Mouse (Mus musculus) megakaryocyte progenitor cell, adult 5-6 weeks (primary cell): ENCODE measurements around the gene Gm15217. TPM values are rescaled to one million over a fixed set of nuclear protein-coding genes. Genes with fewer than 3 reads are reported as not detected.

Experiments used
- ATAC-seq: replicated peaks from 2 replicates; pipeline ENCODE4 v1.8.0; 2016; ENCODE audit warnings: mild to moderate bottlenecking, moderate TSS enrichment, inconsistent platforms; ENCODE audit not compliant: poor library complexity
- total RNA-seq, 2 experiments: library from RNA; stranded (forward) in 1 of 2; stranded (reverse) in 1 of 2; fragments of 157-497, 149-512 nt in 1 of 2; fragments of 200-1000 nt in 1 of 2; gene quantifications; 2 replicates each; pipeline versions ENCODE4 v1.2.3 to v1.2.4; 2015 to 2017

Gm15217 gene
- total RNA-seq, 2 experiments from 2014 or later, result not detected

DNA sequence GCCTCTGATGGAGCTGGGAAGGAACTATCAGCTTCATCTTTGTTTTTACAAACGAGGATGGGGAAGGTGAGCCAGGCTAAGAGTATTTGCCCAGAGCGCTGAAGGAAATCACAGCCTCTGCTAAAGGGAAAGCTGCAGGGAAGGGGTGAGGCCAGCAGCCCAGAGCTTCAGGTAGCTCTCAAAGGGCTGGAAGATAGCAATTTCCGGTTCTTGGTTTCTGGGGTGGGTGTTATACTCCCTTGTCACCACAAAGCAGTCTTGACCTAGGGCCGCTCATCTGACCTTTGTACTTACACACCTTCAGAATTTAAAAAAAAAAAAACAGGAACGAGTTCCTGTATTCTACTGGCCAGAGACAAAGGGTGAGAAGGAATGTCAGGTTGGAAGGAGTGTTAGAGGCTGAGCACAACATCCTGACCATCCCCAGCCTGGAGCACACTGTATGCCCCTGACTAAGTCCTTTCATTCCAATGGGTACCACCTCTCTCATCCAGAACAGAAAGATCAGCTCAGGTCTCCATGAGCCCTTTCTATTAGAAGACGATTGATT lies 12.5 kb downstream of the Gm15217 start:
- ATAC-seq, result no peak

DNA sequence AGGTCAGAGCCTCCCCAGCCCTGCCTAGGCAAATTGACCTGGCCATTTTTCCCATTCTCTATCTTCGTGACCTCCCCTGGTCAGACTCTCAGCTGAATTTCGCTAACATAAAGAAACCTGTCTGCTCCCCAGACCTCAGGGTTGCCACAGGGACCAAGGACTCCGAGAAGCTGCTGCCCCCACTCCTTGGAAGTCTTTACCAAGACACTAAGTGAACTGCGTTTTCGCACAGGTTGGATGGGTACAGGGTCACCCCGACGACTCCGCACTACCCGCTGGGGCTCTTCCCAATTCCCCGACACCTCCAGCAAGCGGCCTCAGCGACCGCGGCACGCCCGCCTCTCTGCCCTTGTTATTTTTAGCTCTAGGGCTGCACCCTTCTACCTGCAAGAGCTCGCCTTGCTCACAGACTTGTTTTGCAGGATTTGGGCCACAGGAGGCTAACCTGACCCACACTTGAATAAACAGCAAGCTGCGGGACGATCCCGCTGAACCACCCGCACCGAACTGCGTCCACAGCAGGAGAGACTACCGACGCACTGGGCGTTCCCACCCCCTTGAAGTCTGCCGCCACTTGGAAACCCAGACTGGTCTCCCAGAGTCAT lies 19.0 kb downstream of the Gm15217 start:
- ATAC-seq, result no peak

DNA sequence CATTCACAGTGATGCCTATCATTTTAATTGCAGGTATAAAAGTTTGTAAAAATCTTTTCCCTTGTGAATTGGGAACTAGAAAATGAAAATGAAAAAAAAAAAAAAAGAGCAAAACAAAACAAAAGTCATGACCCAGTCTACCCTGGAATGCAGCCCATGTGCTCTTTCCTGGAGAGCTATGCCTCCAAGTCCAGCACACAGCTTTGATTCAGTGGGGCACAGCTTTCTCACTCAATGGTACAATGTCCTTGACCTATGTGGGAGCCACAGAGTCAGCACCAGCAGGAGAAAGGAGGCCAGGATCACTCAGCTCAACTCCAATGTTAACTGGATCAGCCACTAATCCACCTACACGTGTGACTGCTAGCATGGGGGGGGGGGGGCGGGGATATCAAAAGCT lies 20.7 kb downstream of the Gm15217 start:
- no peak for ATAC-seq

DNA sequence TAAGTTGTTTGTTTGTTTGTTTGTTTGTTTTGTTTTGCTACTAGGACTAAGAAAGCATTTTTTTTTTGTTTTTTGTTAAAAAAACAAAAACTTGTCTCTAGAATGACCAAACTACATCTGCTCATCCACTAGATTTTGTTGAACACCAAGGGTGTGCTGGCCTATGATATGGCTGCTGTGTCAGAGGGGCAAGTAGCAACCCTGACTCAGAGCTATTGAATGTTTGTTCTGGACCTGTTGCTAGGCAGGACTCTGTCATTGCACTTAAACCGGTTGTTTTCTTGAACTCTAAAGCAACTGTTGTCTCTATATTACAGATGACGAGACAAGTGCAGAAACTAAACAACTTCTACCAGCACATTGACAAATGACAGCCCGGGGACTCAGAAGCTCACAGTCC lies 29.1 kb downstream of the Gm15217 start:
- ATAC-seq, result no peak

DNA sequence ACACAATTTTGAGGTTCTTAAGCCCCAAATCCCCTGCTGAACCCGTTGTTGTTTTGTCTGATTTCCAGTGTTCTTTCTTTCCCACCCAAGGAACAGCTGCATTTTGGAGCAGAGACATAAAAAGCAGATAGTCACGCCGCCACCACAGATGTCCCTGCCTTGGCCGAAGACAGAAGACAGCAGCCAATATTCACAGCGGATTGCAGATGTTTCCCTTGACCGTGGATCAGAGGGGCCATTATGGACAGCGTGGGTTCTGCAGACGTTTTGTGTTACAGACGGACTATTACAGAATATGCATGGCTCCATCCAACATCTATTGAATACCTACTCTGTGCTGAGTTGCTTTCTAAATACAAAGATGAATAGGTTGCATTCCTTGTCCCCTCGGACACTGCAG lies 29.8 kb downstream of the Gm15217 start:
- ATAC-seq, result no peak

DNA sequence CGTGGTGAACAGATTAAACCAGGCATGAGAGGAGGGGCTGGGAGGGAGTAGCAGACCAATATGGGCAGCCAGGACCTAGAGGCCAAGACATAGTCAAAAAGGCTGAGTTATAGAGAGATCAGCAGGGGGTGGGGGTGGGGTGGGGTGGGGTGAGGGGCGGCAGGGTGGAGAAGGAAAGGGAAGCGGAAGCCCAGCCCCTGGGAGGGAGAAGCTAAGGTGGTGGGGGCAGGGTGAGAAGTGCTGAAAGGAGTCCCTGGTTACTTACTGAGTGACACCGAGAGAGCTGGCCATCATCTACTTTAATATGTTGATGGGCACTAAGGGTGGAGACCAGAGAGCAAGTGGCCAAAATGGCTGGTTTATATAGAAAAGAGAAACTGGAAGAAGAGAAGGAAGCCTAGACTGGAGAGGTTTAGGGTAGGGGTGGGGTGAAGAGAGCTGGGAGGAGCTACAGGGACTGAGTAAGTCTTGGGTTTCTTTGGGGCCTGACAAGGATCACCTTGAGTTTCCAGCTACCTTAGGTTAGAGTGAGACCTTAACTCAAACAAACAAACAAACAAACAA lies 31.4 kb downstream of the Gm15217 start:
- no peak for ATAC-seq

DNA sequence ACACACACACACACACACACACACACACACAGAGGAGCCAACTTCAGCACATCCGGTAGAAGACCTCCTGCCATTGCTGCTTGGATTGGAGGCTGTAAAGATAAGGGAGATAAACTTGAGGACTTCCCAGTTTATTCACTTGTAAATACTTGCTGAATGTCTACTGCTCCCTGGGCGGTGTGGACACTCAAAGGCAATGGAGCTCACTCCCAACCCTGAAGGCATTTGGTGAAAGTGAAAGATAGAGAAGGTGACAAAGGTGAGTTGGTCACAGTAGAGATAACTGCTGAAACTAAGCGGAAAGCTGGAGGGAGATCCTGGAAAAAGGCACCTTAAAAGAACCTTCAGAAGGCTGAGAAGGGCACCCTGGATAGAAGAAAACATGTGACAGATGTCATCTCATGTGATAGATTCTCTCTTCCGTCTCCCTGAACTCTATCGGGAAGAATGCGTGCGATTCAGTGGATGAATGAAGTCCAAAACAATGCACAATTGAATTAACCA lies 33.3 kb downstream of the Gm15217 start:
- ATAC-seq, result no peak

DNA sequence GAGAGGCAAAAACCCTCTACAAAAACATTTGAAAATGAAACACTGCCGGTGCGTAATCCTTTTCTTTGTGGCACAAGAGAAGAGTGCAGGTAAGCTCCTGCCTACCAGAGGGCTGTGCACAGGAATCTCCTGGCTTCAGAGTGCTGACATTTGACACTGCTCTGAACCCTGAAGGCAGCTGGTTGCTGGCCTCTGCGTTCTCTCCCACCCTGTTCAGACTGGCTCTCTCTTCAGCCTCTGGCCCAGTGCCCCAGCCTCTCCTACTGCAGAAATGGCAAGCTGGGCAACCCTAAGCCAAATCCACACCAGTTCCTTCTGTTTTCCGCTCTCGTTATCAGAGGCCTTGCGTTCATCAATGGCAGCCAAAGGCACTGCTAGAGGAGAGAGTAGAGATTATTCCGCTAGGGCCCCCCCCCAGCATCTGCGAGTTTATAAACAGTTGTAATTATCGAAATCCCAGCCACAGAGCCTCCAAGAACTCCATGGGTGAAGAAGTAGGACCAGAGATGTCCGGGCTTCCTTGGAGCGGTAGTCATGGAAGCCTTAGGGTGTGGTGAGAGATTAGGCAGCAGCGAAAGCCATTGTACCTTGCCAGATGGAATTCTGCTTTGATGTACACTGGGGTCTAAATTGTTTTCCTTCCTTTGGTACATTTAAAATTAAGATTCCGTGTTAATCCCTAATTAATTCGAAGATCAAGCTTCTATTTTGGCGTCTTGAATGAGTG lies 39.3 kb downstream of the Gm15217 start:
- no peak for ATAC-seq

DNA sequence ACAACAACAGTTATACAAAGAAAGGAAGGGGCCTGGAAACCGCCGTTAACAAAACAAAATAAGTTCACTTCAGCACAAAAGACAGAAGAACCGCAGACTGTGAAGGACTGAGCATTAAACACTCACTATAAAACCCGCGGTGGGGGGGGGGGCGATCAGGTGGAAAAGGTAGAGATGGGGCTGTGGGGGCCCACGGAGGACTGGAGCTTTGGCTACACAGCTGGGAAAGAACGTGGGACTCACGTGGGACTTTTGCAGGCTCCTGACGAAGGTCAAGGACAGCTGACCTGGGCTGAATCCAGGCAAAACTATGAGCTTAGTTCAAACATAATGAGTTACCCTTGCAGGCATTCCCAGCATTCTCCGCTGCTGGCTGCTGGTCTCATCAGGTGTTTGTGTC lies 40.1 kb downstream of the Gm15217 start:
- ATAC-seq, result no peak

DNA sequence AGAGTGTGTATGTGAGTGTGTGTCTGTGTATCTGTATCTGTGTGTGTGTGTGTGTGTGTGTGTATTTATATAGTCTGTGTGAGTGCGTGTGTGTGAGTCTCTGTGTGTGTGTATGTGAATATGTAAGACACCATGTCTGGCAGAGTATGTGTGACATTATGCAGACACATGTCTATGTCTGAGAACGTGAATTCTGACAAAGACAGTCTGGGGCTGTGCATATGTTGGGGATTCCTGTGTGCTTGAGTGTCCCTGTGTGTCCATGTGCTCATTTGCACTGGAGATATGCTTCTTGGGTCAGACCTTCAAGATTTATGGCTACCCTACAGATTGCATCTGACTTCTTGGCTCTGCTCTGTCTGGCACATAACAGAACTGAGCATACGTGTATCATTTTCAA lies 42.6 kb downstream of the Gm15217 start:
- no peak for ATAC-seq

DNA sequence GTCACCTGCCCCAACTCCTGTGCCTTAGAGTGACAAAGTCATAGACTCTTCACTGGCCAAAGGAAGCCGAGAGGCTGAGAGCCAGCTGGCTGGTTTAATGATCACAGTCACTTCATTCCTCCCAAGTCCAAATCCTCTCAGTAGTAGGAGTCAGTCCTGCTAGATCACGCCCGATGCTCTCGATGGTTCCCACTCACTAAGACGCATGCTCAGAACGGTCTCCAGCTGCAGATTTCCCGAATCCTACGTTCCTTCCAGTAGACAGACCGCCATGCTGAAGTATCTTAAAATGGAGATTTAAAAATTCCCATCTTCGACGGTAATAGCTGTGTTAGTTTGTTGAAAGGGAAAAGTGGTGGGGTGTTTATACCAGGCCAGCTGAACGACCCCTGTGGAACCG lies 48.0 kb downstream of the Gm15217 start:
- no peak for ATAC-seq

DNA sequence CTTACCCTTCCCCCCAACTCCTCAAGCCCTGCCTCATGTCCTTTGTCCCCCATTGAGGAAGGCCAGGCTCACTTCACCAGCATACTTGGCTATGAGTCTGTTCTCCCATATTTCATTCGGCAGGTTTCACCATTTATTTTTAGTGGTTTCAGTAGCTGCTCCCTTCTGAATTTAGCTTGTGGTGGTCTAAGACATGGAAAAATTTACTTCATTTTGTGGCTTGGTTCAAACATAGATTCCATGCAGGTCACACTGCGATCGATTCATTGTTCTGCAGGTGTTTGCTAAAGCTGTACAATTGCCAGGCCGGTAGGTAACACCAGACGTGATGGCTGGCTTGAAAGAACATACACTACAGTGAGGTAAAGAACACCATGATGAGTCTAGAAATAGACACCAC lies 51.0 kb downstream of the Gm15217 start:
- no peak for ATAC-seq

Other genes starting within 250 kb of the Gm15217 start
- not detected in 2 replicates for gene Bmp4, start 11.3 kb downstream of the Gm15217 start, total RNA-seq (2015)
- not detected in 2 replicates for gene Bmp4, start 11.3 kb downstream of the Gm15217 start, total RNA-seq (2017)